Mouse (Mus musculus) macrophage (primary cell): Measurements from ENCODE around the gene Tmprss11a. TPM values are rescaled to one million over a fixed set of nuclear protein-coding genes. Genes with fewer than 3 reads are reported as not detected.

ENCODE experiments used
- H3K27ac ChIP-seq: fragments of 350-480 bp; formaldehyde crosslinking; 2 replicates; pipeline ENCODE4 v1.9.0; 2021
- H3K36me3 ChIP-seq: fragments of 350-480 bp; formaldehyde crosslinking; 2 replicates; pipeline ENCODE4 v1.9.0; 2021; ENCODE audit errors: inconsistent target
- H3K4me3 ChIP-seq: fragments of 350-480 bp; formaldehyde crosslinking; 2 replicates; pipeline ENCODE4 v1.9.0; 2021; ENCODE audit errors: inconsistent target
- H3K79me2 ChIP-seq: fragments of 350-480 bp; formaldehyde crosslinking; 2 replicates; pipeline ENCODE4 v1.9.0; 2021; ENCODE audit errors: inconsistent target
- WGBS: methylation state at CpG from one replicate; pipeline ENCODE4 v1.1.7; 2026; ENCODE audit warnings: inconsistent platforms; ENCODE audit not compliant: missing documents; 5-methylcytosine and 5-hydroxymethylcytosine counted together
- polyA plus RNA-seq: library from polyadenylated mRNA; stranded (reverse); fragments of 250-400 nt; gene quantifications from 3 replicates; pipeline ENCODE4 v1.2.4, GENCODE M21; 2018; ENCODE audit warnings: inconsistent platforms
- total RNA-seq, 78 experiments: library from RNA; depleted of rRNA; stranded (reverse); fragments of 250-400 nt; gene quantifications; 1 replicate in 9 of 78; 2 replicates in 24 of 78; 3 replicates in 43 of 78; 4 replicates in 2 of 78; pipeline ENCODE4 v1.2.4; 2018; ENCODE audit warnings: inconsistent platforms in 56 of 78

Tmprss11a gene
- total RNA-seq (2018; cell fraction: chromatin; rRNA removed): not detected
- total RNA-seq (2018; cell fraction: cytosol; rRNA removed): not detected
- not detected for total RNA-seq (2018; cell fraction: nucleus; rRNA removed)
- polyA plus RNA-seq: not detected in 3 replicates

GRCm38 (mm10) chr5:86468890-86469289, at the start of gene Tmprss11a:
Gene Tmprss11a (minus strand): TSS chr5:86468990.
- Histone ChIP-seq H3K4me3 (no peak within 1 kb of the TSS), H3K27ac (no peak within 1 kb of the TSS), H3K79me2 (no peaks in the 10 kb centered on the region), H3K36me3 (no peaks in the 10 kb centered on the region)
- 72% methylated on average over 4 of the region's 4 CpGs for WGBS

- WGBS: 67% methylated on average over 9 of the region's 9 CpGs
- Histone ChIP-seq H3K79me2 (no peaks in the 10 kb centered on the region), H3K36me3 (no peaks in the 10 kb centered on the region), H3K4me3 (no peak within 1 kb of the TSS), H3K27ac (no peak within 1 kb of the TSS)
Measured at GRCm38 (mm10) chr5:86518500-86518899, 49.7 kb upstream of the Tmprss11a start, which contains the start of gene Tmprss11g. Gene Tmprss11g (minus strand): TSS chr5:86518600.

- 81% methylated on average over 5 of the region's 5 CpGs for WGBS
Measured at GRCm38 (mm10) chr5:86511538-86511937, 42.7 kb upstream of the Tmprss11a start.

GRCm38 (mm10) chr5:86493453-86493852, 24.7 kb upstream of the Tmprss11a start:
- no peak overlapping the region for H3K4me3 ChIP-seq
- H3K36me3 ChIP-seq: no peaks in the 10 kb centered on the region
- H3K79me2 ChIP-seq: no peaks in the 10 kb centered on the region
- no peak overlapping the region for H3K27ac ChIP-seq
- 61% methylated on average over 1 of the region's 1 CpGs for WGBS

More at GRCm38 (mm10) chr5:86511538-86511937, 42.7 kb upstream of the Tmprss11a start:
- H3K79me2 ChIP-seq: no peaks in the 10 kb centered on the region
- H3K36me3 ChIP-seq: no peaks in the 10 kb centered on the region
- no peak overlapping the region for H3K4me3 ChIP-seq
- H3K27ac ChIP-seq: no peak overlapping the region

GRCm38 (mm10) chr5:86482562-86482961, 13.8 kb upstream of the Tmprss11a start:
- Histone ChIP-seq H3K36me3 (no peaks in the 10 kb centered on the region), H3K79me2 (no peaks in the 10 kb centered on the region), H3K27ac (no peak overlapping the region), H3K4me3 (no peak overlapping the region)
- WGBS: 79% methylated on average over 2 of the region's 2 CpGs

- Histone ChIP-seq H3K36me3 (no peaks in the 10 kb centered on the region), H3K79me2 (no peaks in the 10 kb centered on the region), H3K4me3 (no peak overlapping the region), H3K27ac (no peak overlapping the region)
- 92% methylated on average over 1 of the region's 1 CpGs for WGBS
Measured at GRCm38 (mm10) chr5:86482031-86482430, 13.2 kb upstream of the Tmprss11a start.

- Histone ChIP-seq H3K36me3 (no peaks in the 10 kb centered on the region), H3K79me2 (no peaks in the 10 kb centered on the region), H3K4me3 (no peak overlapping the region), H3K27ac (no peak overlapping the region)
- 89% methylated on average over 9 of the region's 9 CpGs for WGBS
Measured at GRCm38 (mm10) chr5:86473859-86474258, 5.1 kb upstream of the Tmprss11a start.

- 85% methylated on average over 2 of the region's 2 CpGs for WGBS
- no peak overlapping the region for H3K27ac ChIP-seq
- H3K79me2 ChIP-seq: no peaks in the 10 kb centered on the region
- H3K4me3 ChIP-seq: no peak overlapping the region
- no peaks in the 10 kb centered on the region for H3K36me3 ChIP-seq
Measured at GRCm38 (mm10) chr5:86439306-86439705, 29.5 kb downstream of the Tmprss11a start.

GRCm38 (mm10) chr5:86438548-86438947, 30.2 kb downstream of the Tmprss11a start:
- H3K36me3 ChIP-seq: no peaks in the 10 kb centered on the region
- H3K27ac ChIP-seq: no peak overlapping the region
- H3K79me2 ChIP-seq: no peaks in the 10 kb centered on the region
- H3K4me3 ChIP-seq: no peak overlapping the region

GRCm38 (mm10) chr5:86432697-86433096, 36.1 kb downstream of the Tmprss11a start:
- no peaks in the 10 kb centered on the region for H3K79me2 ChIP-seq
- no peaks in the 10 kb centered on the region for H3K36me3 ChIP-seq
- H3K4me3 ChIP-seq: no peak overlapping the region
- 0% methylated on average over 2 of the region's 2 CpGs for WGBS
- H3K27ac ChIP-seq: no peak overlapping the region

GRCm38 (mm10) chr5:86431096-86431495, 37.7 kb downstream of the Tmprss11a start:
- Histone ChIP-seq H3K27ac (no peak overlapping the region), H3K36me3 (no peaks in the 10 kb centered on the region), H3K4me3 (no peak overlapping the region), H3K79me2 (no peaks in the 10 kb centered on the region)
- 76% methylated on average over 5 of the region's 5 CpGs for WGBS

GRCm38 (mm10) chr5:86421323-86422028, 47.3 kb downstream of the Tmprss11a start:
- Histone ChIP-seq H3K27ac (no peak overlapping the region), H3K4me3 (no peak overlapping the region), H3K36me3 (no peaks in the 10 kb centered on the region), H3K79me2 (no peaks in the 10 kb centered on the region)
- 61% methylated on average over 3 of the region's 3 CpGs for WGBS

GRCm38 (mm10) chr5:86419494-86419893, 49.3 kb downstream of the Tmprss11a start:
- 23% methylated on average over 4 of the region's 4 CpGs for WGBS
- H3K4me3 ChIP-seq: no peak overlapping the region

GRCm38 (mm10) chr5:86414280-86414679, 54.5 kb downstream of the Tmprss11a start:
- H3K79me2 ChIP-seq: no peaks in the 10 kb centered on the region
- no peak overlapping the region for H3K4me3 ChIP-seq
- 81% methylated on average over 7 of the region's 7 CpGs for WGBS
- H3K27ac ChIP-seq: no peak overlapping the region
- H3K36me3 ChIP-seq: no peaks in the 10 kb centered on the region

More at GRCm38 (mm10) chr5:86419494-86419893, 49.3 kb downstream of the Tmprss11a start:
- Histone ChIP-seq H3K36me3 (no peaks in the 10 kb centered on the region), H3K27ac (no peak overlapping the region), H3K79me2 (no peaks in the 10 kb centered on the region)

- Histone ChIP-seq H3K27ac (no peak overlapping the region), H3K79me2 (no peaks in the 10 kb centered on the region), H3K4me3 (no peak overlapping the region), H3K36me3 (no peaks in the 10 kb centered on the region)
- WGBS: 23% methylated on average over 3 of the region's 3 CpGs
Measured at GRCm38 (mm10) chr5:86410815-86411214, 58.0 kb downstream of the Tmprss11a start.
